Mouse (Mus musculus): ENCODE measurements around the gene Olfr653.

The Olfr653 gene

GRCm38 (mm10) chr7:104577014-104577413 lies at the start of gene Olfr653:
TSS of gene Olfr653 (plus strand) at chr7:104577314.
- in situ Hi-C loops (cut with MboI, MseI), result no loop called here

DNA sequence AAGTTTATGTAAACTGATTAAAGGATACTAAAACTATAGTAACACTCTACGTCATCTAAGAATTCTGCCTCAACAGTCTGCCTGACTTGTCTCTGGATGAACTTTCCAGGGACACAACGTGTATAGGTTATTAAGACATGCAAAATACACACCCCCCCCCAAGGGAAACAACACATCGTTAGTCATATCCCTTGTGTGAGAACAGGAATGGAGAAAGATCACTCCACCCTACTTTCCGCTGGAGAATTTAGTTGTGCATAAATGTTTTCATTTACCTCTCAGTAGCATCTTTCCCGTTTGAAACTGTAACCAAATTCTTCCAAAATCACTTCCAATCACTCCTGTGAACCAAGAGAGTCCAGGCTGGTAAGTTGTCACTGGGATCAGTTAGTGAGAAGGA lies 27.3 kb upstream of the Olfr653 start, which contains the start of gene Olfr651:
TSS of gene Olfr651 (plus strand) at position 301 of the 400 bp plus-strand sequence.
- in situ Hi-C loops (cut with MboI, MseI), result no loop called here

GRCm38 (mm10) chr7:104552700-104553099 lies 24.4 kb upstream of the Olfr653 start:
- in situ Hi-C loops (cut with MboI, MseI), result no loop called here

DNA sequence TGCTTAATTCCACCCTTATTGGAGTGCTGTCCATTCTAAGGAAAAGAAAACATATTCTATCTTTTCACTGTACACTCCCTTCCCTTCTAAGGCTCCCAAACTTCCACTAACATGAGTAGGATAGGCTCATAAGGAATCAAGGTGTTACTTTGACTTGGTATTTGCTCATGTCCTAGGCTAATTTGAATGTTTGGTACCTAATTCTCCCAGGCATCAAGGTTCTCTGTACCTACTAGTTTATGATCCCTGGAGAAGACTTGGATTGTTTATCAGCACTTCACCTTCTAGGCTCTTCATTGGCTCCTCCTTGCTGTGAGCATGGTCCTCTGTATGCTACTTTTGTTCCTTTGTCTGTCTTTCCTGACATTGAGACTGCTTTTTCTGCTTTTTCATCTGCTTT lies 16.5 kb upstream of the Olfr653 start, which contains the start of gene Olfr652:
TSS of gene Olfr652 (plus strand) at position 301 of the 400 bp plus-strand sequence.
- in situ Hi-C loops (cut with MboI, MseI), result no loop called here

DNA sequence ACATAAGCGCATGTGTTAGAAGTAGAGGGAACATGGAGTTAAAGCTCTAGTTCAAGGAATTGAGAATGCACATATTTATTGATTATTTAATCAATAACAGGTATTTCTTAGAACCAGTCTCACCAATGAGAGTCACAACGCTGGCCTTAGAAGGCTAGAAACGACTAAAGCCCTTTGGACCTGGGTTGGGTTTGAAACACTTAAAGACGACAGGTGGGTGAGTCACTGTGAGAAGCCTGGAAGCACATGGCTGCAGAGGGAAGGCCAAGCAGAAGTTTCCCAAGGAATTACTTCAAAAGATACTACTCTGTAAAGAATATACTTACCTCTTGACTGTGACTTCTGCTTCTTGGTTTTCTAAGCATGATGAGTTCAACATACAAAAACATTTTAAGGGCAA lies 3.7 kb downstream of the Olfr653 start:
- in situ Hi-C loops (cut with MboI, MseI), result no loop called here

GRCm38 (mm10) chr7:104581429-104581828 lies 4.3 kb downstream of the Olfr653 start:
- in situ Hi-C loops (cut with MboI, MseI), result no loop called here

- in situ Hi-C loops (cut with MboI, MseI), result no loop called here
These were observed 9.6 kb downstream of the Olfr653 start, which contains the start of gene Olfr654 for GRCm38 (mm10) chr7:104586725-104587124. TSS of gene Olfr654 (plus strand) at chr7:104587025.

- in situ Hi-C loops (cut with MboI, MseI), result no loop called here
These were observed 11.2 kb downstream of the Olfr653 start for GRCm38 (mm10) chr7:104588274-104588673.

DNA sequence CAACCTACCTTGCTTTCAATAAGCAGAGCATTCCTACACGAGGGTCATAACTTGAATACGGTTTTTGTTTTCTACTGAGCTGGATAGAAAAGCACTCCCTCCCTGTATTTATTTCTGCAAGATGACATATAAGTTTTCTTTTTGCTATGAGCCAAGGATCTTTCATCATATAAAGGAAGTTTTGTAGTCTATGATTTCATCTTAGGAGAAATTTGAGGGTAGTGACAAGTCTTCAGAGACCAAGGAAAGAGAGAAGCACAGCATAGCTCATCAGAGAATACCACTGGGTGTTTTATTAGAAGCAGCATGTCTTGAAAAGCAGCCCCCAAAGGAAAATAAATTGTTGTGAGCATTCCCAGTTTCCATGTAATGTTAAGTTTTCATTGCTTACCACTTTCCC lies 24.6 kb downstream of the Olfr653 start, which contains the start of gene Olfr655:
TSS of gene Olfr655 (minus strand) at position 101 of the 400 bp plus-strand sequence.
- in situ Hi-C loops (cut with MboI, MseI), result loop anchor here (5.0 to 10.0 kb wide), 2 partner anchors 229 to 417 kb away; partner anchors contain the start of gene Olfr648

DNA sequence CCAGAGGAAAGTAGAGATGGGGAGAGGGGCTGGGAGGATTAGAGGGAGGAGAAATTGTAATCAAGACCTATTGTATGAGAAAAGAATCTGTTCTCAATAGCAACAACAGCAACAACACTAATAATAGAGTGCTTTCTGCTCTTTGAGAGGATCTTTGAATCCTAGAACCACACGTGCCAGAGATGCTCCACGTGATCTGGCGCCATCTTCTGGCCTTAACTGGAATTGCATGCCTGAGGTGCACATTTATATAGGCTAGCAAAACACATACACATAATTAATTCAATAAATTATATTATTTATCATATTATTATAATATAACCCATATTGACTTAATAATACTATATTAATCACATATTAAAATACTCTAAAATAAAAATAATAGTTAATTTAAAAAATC lies 26.1 kb downstream of the Olfr653 start:
- in situ Hi-C loops (cut with MboI, MseI), result loop anchor here (5.0 to 10.0 kb wide), 2 partner anchors 231 to 418 kb away; partner anchors contain the start of gene Olfr648

DNA sequence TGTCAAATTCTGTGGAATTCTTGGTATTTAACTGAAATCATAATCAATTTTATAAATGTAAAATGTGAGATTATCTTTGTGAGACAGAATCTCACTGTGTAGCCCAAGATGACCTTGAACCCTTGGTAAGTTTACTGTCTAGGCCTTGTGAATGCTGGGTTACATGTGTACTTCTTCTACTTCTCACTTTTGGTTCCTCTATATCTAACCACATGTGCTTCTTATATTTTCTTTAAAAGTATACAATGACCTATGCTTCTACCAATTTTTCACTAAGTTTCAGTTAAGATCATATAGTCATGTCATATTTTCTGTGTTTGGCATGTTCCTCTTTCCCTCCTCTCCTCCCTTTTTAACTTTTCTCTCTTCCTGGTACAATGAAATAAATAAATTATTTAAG lies 27.6 kb downstream of the Olfr653 start:
- in situ Hi-C loops (cut with MboI, MseI), result loop anchor here (5.0 to 10.0 kb wide), 3 partner anchors 157 to 420 kb away; partner anchors contain the start of gene Olfr648

GRCm38 (mm10) chr7:104613655-104614054 lies 36.5 kb downstream of the Olfr653 start, which contains the start of gene Olfr656:
TSS of gene Olfr656 (plus strand) at chr7:104613955.
- in situ Hi-C loops (cut with MboI, MseI), result no loop called here

DNA sequence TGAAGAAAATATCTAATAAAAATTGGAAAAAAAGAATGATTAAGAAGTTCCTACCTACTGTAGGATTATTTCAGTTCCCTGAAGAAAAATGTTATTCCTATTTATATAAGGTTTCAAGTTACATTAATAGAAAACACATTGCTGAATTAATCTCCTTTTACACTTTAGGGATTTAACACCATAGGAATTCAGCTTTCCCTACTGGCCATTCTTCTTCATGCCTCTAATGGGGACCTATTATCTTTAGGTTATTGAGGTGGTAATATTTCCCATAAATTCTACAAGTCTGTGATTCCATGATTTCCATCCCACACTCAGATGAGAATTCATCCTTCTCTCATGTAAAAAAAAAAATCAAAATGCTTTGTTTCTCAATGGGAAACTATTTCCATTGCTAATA lies 47.4 kb downstream of the Olfr653 start, which contains the start of gene Olfr657:
TSS of gene Olfr657 (plus strand) at position 301 of the 400 bp plus-strand sequence.
- in situ Hi-C loops (cut with MboI, MseI), result no loop called here

Measured in T-helper 1 cell (primary cell).